Mouse (Mus musculus): ENCODE measurements at regions not wholly inside any gene's neighbourhood (a gene's known extent, or its start where the extent isn't known, plus 50 kb on each side); places are given as distances from the start of the nearest gene placed in this dataset.

DNA sequence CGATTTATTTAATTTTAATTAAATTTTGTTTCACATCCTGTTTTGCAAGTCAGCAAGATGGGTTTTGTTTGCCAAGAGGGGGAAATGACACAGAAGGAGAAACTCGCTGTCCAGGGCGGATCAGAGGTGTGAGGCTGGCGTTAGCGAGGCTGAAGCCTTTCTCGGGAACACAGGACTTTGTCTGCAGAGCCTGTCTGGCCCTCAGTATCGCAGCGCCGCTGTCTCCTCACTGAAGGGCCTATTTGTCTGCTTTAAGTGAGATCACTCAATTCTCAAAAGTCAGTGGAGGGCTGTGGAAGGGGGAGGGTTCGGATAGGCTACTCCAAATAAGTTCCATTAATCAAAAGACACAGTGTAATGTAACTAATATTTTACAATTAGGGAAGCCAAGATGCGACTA is 430.8 kb downstream of the Zfp536 start:
- 26% methylated on average over 11 of the region's 11 CpGs for WGBS
- no peaks in the 10 kb centered on the region for H3K4me1 ChIP-seq (ENCODE audit: control insufficient read depth, insufficient read depth, low read length)
- TF ChIP-seq POLR2A (IDR thresholded peaks at IDR 0.05; ENCODE audit: extremely low read depth, insufficient read depth, low read length) (no peak), CTCF (IDR thresholded peaks at IDR 0.05; ENCODE audit: low read depth, low read length) (no peak)
- H3K9ac ChIP-seq (ENCODE audit: low read depth, low read length), result no peak overlapping the region
- DNase-seq (ENCODE audit: extremely low read depth, low read depth, low spot score), result no peak
- H3K36me3 ChIP-seq (ENCODE audit: control insufficient read depth, insufficient read depth, low read length), result no peaks in the 10 kb centered on the region
- H3K27ac ChIP-seq (replicated peaks; ENCODE audit: insufficient read depth, low read depth, low read length), result no peak overlapping the region
- H3K27me3 ChIP-seq (ENCODE audit: control insufficient read depth, insufficient read depth, low read length), result peaks cover 2% of the 10 kb centered on the region; the same call in 1 of the 2 replicates
- H3K4me3 ChIP-seq (ENCODE audit: insufficient read depth, low read depth, low read length), result no peak overlapping the region
- no peaks in the 10 kb centered on the region for H3K79me2 ChIP-seq (ENCODE audit: control insufficient read depth, insufficient read depth, low read length)

DNA sequence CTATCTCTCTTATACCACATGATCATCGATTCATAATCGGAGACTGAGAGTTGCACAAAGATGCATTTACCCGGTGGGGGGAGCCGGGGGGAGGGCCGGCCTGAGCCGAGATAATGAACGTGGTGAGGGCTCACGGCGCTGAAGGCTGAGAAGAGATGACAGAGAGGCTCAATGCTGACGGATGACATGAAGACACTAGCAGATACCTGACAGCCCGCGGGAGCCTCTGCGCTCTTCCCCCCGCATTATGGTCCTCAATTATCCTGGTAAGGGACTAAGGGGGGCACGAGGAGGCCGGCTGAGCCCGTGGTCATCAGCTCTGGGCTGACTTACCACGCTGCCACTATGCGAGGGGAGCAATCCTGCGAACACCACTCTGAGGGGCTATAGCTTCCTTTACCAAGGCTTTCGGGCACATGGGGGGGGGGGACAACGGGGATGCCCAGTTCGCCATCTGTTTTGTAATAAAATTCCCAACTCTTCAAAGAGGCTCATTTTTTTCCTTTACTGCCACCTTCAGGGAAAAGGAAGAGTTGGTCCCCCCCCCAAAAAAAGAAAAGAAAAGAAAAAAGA is 430.3 kb downstream of the Zfp536 start:
- H3K9ac ChIP-seq (ENCODE audit: low read depth, low read length), result no peak overlapping the region
- H3K27me3 ChIP-seq (ENCODE audit: control insufficient read depth, insufficient read depth, low read length), result peaks cover 2% of the 10 kb centered on the region; the same call in 1 of the 2 replicates
- no peaks in the 10 kb centered on the region for H3K36me3 ChIP-seq (ENCODE audit: control insufficient read depth, insufficient read depth, low read length)
- no peaks in the 10 kb centered on the region for H3K4me1 ChIP-seq (ENCODE audit: control insufficient read depth, insufficient read depth, low read length)
- no peak overlapping the region for H3K4me3 ChIP-seq (ENCODE audit: insufficient read depth, low read depth, low read length)
- no peak for DNase-seq (ENCODE audit: extremely low read depth, low read depth, low spot score)
- no peaks in the 10 kb centered on the region for H3K79me2 ChIP-seq (ENCODE audit: control insufficient read depth, insufficient read depth, low read length)
- H3K27ac ChIP-seq (replicated peaks; ENCODE audit: insufficient read depth, low read depth, low read length), result no peak overlapping the region
- no peak for TF ChIP-seq CTCF (IDR thresholded peaks at IDR 0.05; ENCODE audit: low read depth, low read length)
- TF ChIP-seq POLR2A (IDR thresholded peaks at IDR 0.05; ENCODE audit: extremely low read depth, insufficient read depth, low read length), result no peak
- WGBS, result 42% methylated on average over 23 of the region's 23 CpGs

DNA sequence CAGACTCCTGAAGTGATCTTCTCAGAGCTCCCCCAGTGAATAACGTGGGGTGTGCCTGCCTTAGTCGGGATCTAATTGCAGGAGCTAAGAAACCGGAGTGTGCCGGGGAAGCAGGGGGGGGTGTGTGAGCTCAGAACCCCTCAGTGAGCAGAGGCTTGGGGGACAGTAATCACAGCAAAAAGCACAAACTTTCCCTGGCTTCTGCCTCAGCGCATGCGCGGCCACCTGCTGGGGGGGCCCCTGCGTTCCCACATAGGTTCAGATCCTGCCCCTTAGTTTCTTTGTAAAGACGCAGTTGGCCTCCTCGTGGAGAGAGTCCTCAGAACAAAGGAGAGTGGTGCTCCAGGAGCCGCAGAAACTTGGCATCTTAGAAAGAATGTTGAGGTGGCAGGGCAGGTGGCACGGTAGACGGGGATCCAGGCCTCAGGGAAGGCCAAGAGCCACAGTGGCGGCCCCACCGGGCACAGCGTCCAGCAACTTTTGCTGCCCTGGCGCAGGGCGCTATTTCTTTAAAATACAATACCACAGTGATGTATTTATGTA is 429.7 kb downstream of the Zfp536 start:
- H3K27ac ChIP-seq (replicated peaks; ENCODE audit: insufficient read depth, low read depth, low read length), result no peak overlapping the region
- H3K4me3 ChIP-seq (ENCODE audit: insufficient read depth, low read depth, low read length), result no peak overlapping the region
- H3K36me3 ChIP-seq (ENCODE audit: control insufficient read depth, insufficient read depth, low read length), result no peaks in the 10 kb centered on the region
- H3K27me3 ChIP-seq (ENCODE audit: control insufficient read depth, insufficient read depth, low read length), result peaks cover 2% of the 10 kb centered on the region; the same call in 1 of the 2 replicates
- no peaks in the 10 kb centered on the region for H3K4me1 ChIP-seq (ENCODE audit: control insufficient read depth, insufficient read depth, low read length)
- H3K79me2 ChIP-seq (ENCODE audit: control insufficient read depth, insufficient read depth, low read length), result no peaks in the 10 kb centered on the region
- no peak for DNase-seq (ENCODE audit: extremely low read depth, low read depth, low spot score)
- 57% methylated on average over 18 of the region's 18 CpGs for WGBS
- no peak overlapping the region for H3K9ac ChIP-seq (ENCODE audit: low read depth, low read length)
- TF ChIP-seq POLR2A (IDR thresholded peaks at IDR 0.05; ENCODE audit: extremely low read depth, insufficient read depth, low read length), result no peak
- no peak for TF ChIP-seq CTCF (IDR thresholded peaks at IDR 0.05; ENCODE audit: low read depth, low read length)

DNA sequence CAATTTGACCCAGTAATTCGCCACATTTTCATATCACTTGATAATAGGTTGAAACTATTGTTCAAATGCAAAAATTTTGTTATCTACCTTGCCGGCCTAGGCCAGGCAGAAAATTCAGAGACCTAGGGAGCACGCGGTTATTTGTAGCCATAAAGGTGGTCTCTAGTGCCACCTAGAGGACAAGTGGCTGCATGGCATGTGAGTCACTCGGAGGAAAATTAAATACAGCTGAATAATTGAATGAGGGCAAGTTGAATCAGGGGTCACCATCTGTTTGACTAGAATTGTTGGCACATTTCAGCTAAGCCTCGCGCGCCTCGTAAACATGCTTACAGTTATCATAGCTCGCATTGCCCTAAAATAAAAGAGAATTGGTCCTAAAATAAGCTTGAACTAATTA is 427.4 kb downstream of the Zfp536 start:
- peak; percentile 34 for DNase-seq (ENCODE audit: extremely low read depth, low read depth, low spot score)
- Histone ChIP-seq H3K4me3 (ENCODE audit: insufficient read depth, low read depth, low read length) (no peak overlapping the region), H3K27ac (replicated peaks; ENCODE audit: insufficient read depth, low read depth, low read length) (no peak overlapping the region), H3K4me1 (ENCODE audit: control insufficient read depth, insufficient read depth, low read length) (no peaks in the 10 kb centered on the region), H3K79me2 (ENCODE audit: control insufficient read depth, insufficient read depth, low read length) (no peaks in the 10 kb centered on the region), H3K9ac (ENCODE audit: low read depth, low read length) (no peak overlapping the region), H3K27me3 (ENCODE audit: control insufficient read depth, insufficient read depth, low read length) (0 out of 2 replicates have a peak, but pooled peaks cover 2% of the 10 kb centered on the region), H3K36me3 (ENCODE audit: control insufficient read depth, insufficient read depth, low read length) (no peaks in the 10 kb centered on the region)
- WGBS, result 3% methylated on average over 10 of the region's 10 CpGs
- TF ChIP-seq CTCF (IDR thresholded peaks at IDR 0.05; ENCODE audit: low read depth, low read length) (peak; percentile 72), POLR2A (IDR thresholded peaks at IDR 0.05; ENCODE audit: extremely low read depth, insufficient read depth, low read length) (no peak)

DNA sequence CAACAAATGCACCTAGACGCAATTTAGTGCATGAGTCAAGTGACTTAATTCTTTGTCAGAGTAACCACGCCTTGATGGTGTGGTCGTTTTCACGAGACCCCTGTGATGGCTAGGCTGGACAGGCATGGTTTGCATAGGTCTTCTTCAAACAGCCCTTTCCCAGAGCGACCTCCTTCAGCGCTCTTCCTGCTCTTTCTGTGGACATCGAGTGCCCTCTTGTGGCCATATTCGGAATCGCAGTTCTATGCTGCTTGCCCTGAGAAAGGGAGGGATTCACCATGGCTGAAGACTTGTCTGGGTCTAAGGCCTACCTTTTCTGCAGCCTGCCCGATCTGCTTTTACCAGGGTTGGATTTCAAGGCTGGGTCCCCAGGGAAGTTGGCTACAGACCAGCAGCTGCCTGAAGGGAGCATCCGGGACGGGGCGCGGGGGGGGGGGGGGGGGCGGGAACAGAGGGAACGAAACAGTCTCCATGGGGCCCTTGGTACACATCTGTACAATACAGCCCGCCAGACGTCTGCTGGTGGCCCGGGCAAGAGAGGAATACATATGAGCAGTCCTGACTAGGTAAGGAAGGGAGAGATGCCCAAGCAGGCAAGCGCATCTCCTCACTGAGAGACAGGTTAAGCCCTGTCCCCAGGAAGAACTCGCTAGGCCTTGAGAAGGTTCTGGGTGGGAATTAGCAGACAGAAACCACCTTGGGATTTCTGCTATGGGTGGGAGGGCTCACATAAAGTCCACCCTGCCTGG is 415.6 kb downstream of the Zfp536 start:
- WGBS, result 21% methylated on average over 20 of the region's 21 CpGs
- Histone ChIP-seq H3K27ac (replicated peaks; ENCODE audit: insufficient read depth, low read depth, low read length) (no peak overlapping the region), H3K27me3 (ENCODE audit: control insufficient read depth, insufficient read depth, low read length) (no peaks in the 10 kb centered on the region), H3K9ac (ENCODE audit: low read depth, low read length) (no peak overlapping the region), H3K4me3 (ENCODE audit: insufficient read depth, low read depth, low read length) (no peak overlapping the region), H3K79me2 (ENCODE audit: control insufficient read depth, insufficient read depth, low read length) (no peaks in the 10 kb centered on the region), H3K4me1 (ENCODE audit: control insufficient read depth, insufficient read depth, low read length) (no peaks in the 10 kb centered on the region), H3K36me3 (ENCODE audit: control insufficient read depth, insufficient read depth, low read length) (no peaks in the 10 kb centered on the region)
- TF ChIP-seq CTCF (IDR thresholded peaks at IDR 0.05; ENCODE audit: low read depth, low read length) (peak; percentile 89), POLR2A (IDR thresholded peaks at IDR 0.05; ENCODE audit: extremely low read depth, insufficient read depth, low read length) (no peak)
- peak; percentile 43 for DNase-seq (ENCODE audit: extremely low read depth, low read depth, low spot score)

DNA sequence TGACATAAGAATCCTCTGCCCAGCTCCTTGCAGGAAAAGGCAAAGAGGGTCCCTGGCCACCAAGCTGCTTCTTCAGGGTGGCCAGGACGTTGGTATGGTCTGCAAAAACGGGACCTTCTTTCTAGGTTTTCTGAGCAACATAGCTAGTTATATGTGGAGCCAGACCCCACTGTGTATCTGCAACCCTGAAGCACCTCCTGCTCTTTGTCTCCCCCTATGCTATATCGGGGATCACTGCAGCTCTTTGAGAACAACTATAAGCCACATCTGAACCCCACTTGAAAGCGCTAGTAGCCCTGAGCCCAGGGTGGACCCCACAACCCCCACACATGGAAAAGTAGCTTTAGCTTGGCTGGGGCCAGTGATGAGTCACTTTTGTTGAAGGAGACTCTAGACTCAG is 414.9 kb downstream of the Zfp536 start:
- H3K79me2 ChIP-seq (ENCODE audit: control insufficient read depth, insufficient read depth, low read length), result no peaks in the 10 kb centered on the region
- no peaks in the 10 kb centered on the region for H3K36me3 ChIP-seq (ENCODE audit: control insufficient read depth, insufficient read depth, low read length)
- DNase-seq (ENCODE audit: extremely low read depth, low read depth, low spot score), result no peak
- no peak overlapping the region for H3K27ac ChIP-seq (replicated peaks; ENCODE audit: insufficient read depth, low read depth, low read length)
- H3K4me3 ChIP-seq (ENCODE audit: insufficient read depth, low read depth, low read length), result no peak overlapping the region
- H3K27me3 ChIP-seq (ENCODE audit: control insufficient read depth, insufficient read depth, low read length), result no peaks in the 10 kb centered on the region
- TF ChIP-seq CTCF (IDR thresholded peaks at IDR 0.05; ENCODE audit: low read depth, low read length) (no peak), POLR2A (IDR thresholded peaks at IDR 0.05; ENCODE audit: extremely low read depth, insufficient read depth, low read length) (no peak)
- H3K9ac ChIP-seq (ENCODE audit: low read depth, low read length), result no peak overlapping the region
- no peaks in the 10 kb centered on the region for H3K4me1 ChIP-seq (ENCODE audit: control insufficient read depth, insufficient read depth, low read length)
- WGBS, result 66% methylated on average over 4 of the region's 4 CpGs

All from liver, adult 2 months (tissue).